Mouse (Mus musculus): Measurements from ENCODE around the gene Tgif2lx2. TPM values are rescaled to one million over a fixed set of nuclear protein-coding genes. Genes with fewer than 3 reads are reported as not detected.
"Not testable (repeated sequence)": the region's sequence is repeated elsewhere in the genome, so short reads cannot be mapped to it uniquely, and the experiment has no call there.

Gene Tgif2lx2
- polyA plus RNA-seq (2015; fragmentation: Nextera tagmentation; extraction: Ambion mirVana): not detected in 2 replicates

- H3K36me3 ChIP-seq (ENCODE audit: control insufficient read depth, insufficient read depth); H3K4me1 ChIP-seq (replicated peaks; ENCODE audit: control insufficient read depth, insufficient read depth, low read length); H3K27me3 ChIP-seq (replicated peaks; ENCODE audit: control insufficient read depth, insufficient read depth, low read length); H3K4me2 ChIP-seq (replicated peaks; ENCODE audit: low read depth); H3K9ac ChIP-seq (ENCODE audit: low read depth, low read length); H3K27ac ChIP-seq (ENCODE audit: low read depth, low read length); H3K4me3 ChIP-seq (ENCODE audit: low read depth, low read length); H3K9me3 ChIP-seq (ENCODE audit: control insufficient read depth); ATAC-seq: not testable (repeated sequence)
- WGBS: no CpG with 5 or more reads among the region's 5 CpGs
Measured at GRCm38 (mm10) chrX:118426927-118427326, at the start of gene Tgif2lx2. Tgif2lx2 (plus strand) TSS chrX:118427227.

Other genes starting within 250 kb of the Tgif2lx2 start
- not detected in 2 replicates for gene Tgif2lx1, start 53.5 kb downstream of the Tgif2lx2 start, polyA plus RNA-seq (2015; fragmentation: Nextera tagmentation; extraction: Ambion mirVana)

Data from intestine, postnatal 0 days (tissue).